Mouse (Mus musculus): Measurements from ENCODE around the gene Pram1. TPM values are rescaled to one million over a fixed set of nuclear protein-coding genes. Genes with fewer than 3 reads are reported as not detected.
"Not testable (repeated sequence)": the region's sequence is repeated elsewhere in the genome, so short reads cannot be mapped to it uniquely, and the experiment has no call there.

The Pram1 gene
- polyA plus RNA-seq (2011; ENCODE audit: insufficient read depth, insufficient read length, low replicate concordance, missing spikeins) = 47.2 and 93.2 TPM in 2 replicates

GRCm38 (mm10) chr17:33637516-33638276, at the start of gene Pram1:
TSS of gene Pram1 (plus strand) at chr17:33638056.
- Histone ChIP-seq H3K4me1 (ENCODE audit: control insufficient read depth, insufficient read depth, low read length) (no peaks in the 10 kb centered on the region; the same call in 1 of the 2 replicates), H3K27ac (ENCODE audit: control insufficient read depth, insufficient read depth, low read depth, low read length, poor library complexity) (peak within 1 kb of the TSS; percentile 88), H3K4me3 (replicated peaks; ENCODE audit: control insufficient read depth, low read depth, low read length) (peak within 1 kb of the TSS; percentile 88)
- 16% methylated on average over 4 of the region's 4 CpGs for WGBS
- no peak for TF ChIP-seq CTCF (IDR thresholded peaks at IDR 0.05; ENCODE audit: control insufficient read depth, insufficient read depth, low read length)
- TF ChIP-seq POLR2A (IDR thresholded peaks at IDR 0.05; ENCODE audit: borderline replicate concordance, control insufficient read depth, low read depth, low read length) = 0 out of 2 replicates have a peak, but pooled peaks have one; percentile 24

GRCm38 (mm10) chr17:33597271-33597670, 40.6 kb upstream of the Pram1 start:
- no peak for TF ChIP-seq POLR2A (IDR thresholded peaks at IDR 0.05; ENCODE audit: borderline replicate concordance, control insufficient read depth, low read depth, low read length)
- TF ChIP-seq CTCF (IDR thresholded peaks at IDR 0.05; ENCODE audit: control insufficient read depth, insufficient read depth, low read length) = 0 out of 2 replicates have a peak, but pooled peaks have one; percentile 2
- Histone ChIP-seq H3K27ac (ENCODE audit: control insufficient read depth, insufficient read depth, low read depth, low read length, poor library complexity) (no peak overlapping the region), H3K4me1 (ENCODE audit: control insufficient read depth, insufficient read depth, low read length) (no peaks in the 10 kb centered on the region), H3K4me3 (replicated peaks; ENCODE audit: control insufficient read depth, low read depth, low read length) (no peak overlapping the region)

GRCm38 (mm10) chr17:33598506-33598905, 39.4 kb upstream of the Pram1 start:
- Histone ChIP-seq H3K27ac (ENCODE audit: control insufficient read depth, insufficient read depth, low read depth, low read length, poor library complexity) (no peak overlapping the region), H3K4me3 (replicated peaks; ENCODE audit: control insufficient read depth, low read depth, low read length) (no peak overlapping the region), H3K4me1 (ENCODE audit: control insufficient read depth, insufficient read depth, low read length) (no peaks in the 10 kb centered on the region)
- WGBS = 84% methylated on average over 5 of the region's 5 CpGs
- TF ChIP-seq CTCF (IDR thresholded peaks at IDR 0.05; ENCODE audit: control insufficient read depth, insufficient read depth, low read length) (no peak), POLR2A (IDR thresholded peaks at IDR 0.05; ENCODE audit: borderline replicate concordance, control insufficient read depth, low read depth, low read length) (no peak)

GRCm38 (mm10) chr17:33599836-33600475, 37.9 kb upstream of the Pram1 start:
- no peak overlapping the region for H3K4me3 ChIP-seq (replicated peaks; ENCODE audit: control insufficient read depth, low read depth, low read length)
- no peak overlapping the region for H3K27ac ChIP-seq (ENCODE audit: control insufficient read depth, insufficient read depth, low read depth, low read length, poor library complexity)
- no peaks in the 10 kb centered on the region for H3K4me1 ChIP-seq (ENCODE audit: control insufficient read depth, insufficient read depth, low read length)
- TF ChIP-seq POLR2A (IDR thresholded peaks at IDR 0.05; ENCODE audit: borderline replicate concordance, control insufficient read depth, low read depth, low read length) (no peak), CTCF (IDR thresholded peaks at IDR 0.05; ENCODE audit: control insufficient read depth, insufficient read depth, low read length) (no peak)
- WGBS = 84% methylated on average over 8 of the region's 8 CpGs

GRCm38 (mm10) chr17:33600831-33601230, 37.0 kb upstream of the Pram1 start:
- H3K4me1 ChIP-seq (ENCODE audit: control insufficient read depth, insufficient read depth, low read length) = no peaks in the 10 kb centered on the region
- no peak overlapping the region for H3K27ac ChIP-seq (ENCODE audit: control insufficient read depth, insufficient read depth, low read depth, low read length, poor library complexity)
- WGBS = 77% methylated on average over 3 of the region's 3 CpGs
- no peak overlapping the region for H3K4me3 ChIP-seq (replicated peaks; ENCODE audit: control insufficient read depth, low read depth, low read length)
- no peak for TF ChIP-seq POLR2A (IDR thresholded peaks at IDR 0.05; ENCODE audit: borderline replicate concordance, control insufficient read depth, low read depth, low read length)
- TF ChIP-seq CTCF (IDR thresholded peaks at IDR 0.05; ENCODE audit: control insufficient read depth, insufficient read depth, low read length) = no peak

- TF ChIP-seq CTCF (IDR thresholded peaks at IDR 0.05; ENCODE audit: control insufficient read depth, insufficient read depth, low read length) (no peak), POLR2A (IDR thresholded peaks at IDR 0.05; ENCODE audit: borderline replicate concordance, control insufficient read depth, low read depth, low read length) (no peak)
- H3K4me3 ChIP-seq (replicated peaks; ENCODE audit: control insufficient read depth, low read depth, low read length) = no peak overlapping the region
- H3K27ac ChIP-seq (ENCODE audit: control insufficient read depth, insufficient read depth, low read depth, low read length, poor library complexity) = no peak overlapping the region
- H3K4me1 ChIP-seq (ENCODE audit: control insufficient read depth, insufficient read depth, low read length) = no peaks in the 10 kb centered on the region
- WGBS = 84% methylated on average over 12 of the region's 12 CpGs
These were observed 35.9 kb upstream of the Pram1 start for GRCm38 (mm10) chr17:33601947-33602346.

- no peak for TF ChIP-seq POLR2A (IDR thresholded peaks at IDR 0.05; ENCODE audit: borderline replicate concordance, control insufficient read depth, low read depth, low read length)
- Histone ChIP-seq H3K4me3 (replicated peaks; ENCODE audit: control insufficient read depth, low read depth, low read length) (no peak overlapping the region), H3K27ac (ENCODE audit: control insufficient read depth, insufficient read depth, low read depth, low read length, poor library complexity) (no peak overlapping the region), H3K4me1 (ENCODE audit: control insufficient read depth, insufficient read depth, low read length) (no peaks in the 10 kb centered on the region; the same call in 1 of the 2 replicates)
- 62% methylated on average over 2 of the region's 2 CpGs for WGBS
These were observed 30.6 kb upstream of the Pram1 start for GRCm38 (mm10) chr17:33607273-33607672.

- no peaks in the 10 kb centered on the region; the same call in 1 of the 2 replicates for H3K4me1 ChIP-seq (ENCODE audit: control insufficient read depth, insufficient read depth, low read length)
- H3K27ac ChIP-seq (ENCODE audit: control insufficient read depth, insufficient read depth, low read depth, low read length, poor library complexity) = no peak overlapping the region
- 43% methylated on average over 7 of the region's 7 CpGs for WGBS
- no peak overlapping the region for H3K4me3 ChIP-seq (replicated peaks; ENCODE audit: control insufficient read depth, low read depth, low read length)
- TF ChIP-seq CTCF (IDR thresholded peaks at IDR 0.05; ENCODE audit: control insufficient read depth, insufficient read depth, low read length) (no peak), POLR2A (IDR thresholded peaks at IDR 0.05; ENCODE audit: borderline replicate concordance, control insufficient read depth, low read depth, low read length) (no peak)
These were observed 27.3 kb upstream of the Pram1 start for GRCm38 (mm10) chr17:33610548-33610947.

- H3K4me1 ChIP-seq (ENCODE audit: control insufficient read depth, insufficient read depth, low read length); H3K4me3 ChIP-seq (replicated peaks; ENCODE audit: control insufficient read depth, low read depth, low read length); H3K27ac ChIP-seq (ENCODE audit: control insufficient read depth, insufficient read depth, low read depth, low read length, poor library complexity): not testable (repeated sequence)
- WGBS = 85% methylated on average over 5 of the region's 5 CpGs
These were observed 24.1 kb upstream of the Pram1 start for GRCm38 (mm10) chr17:33613726-33614125.

Data from bone marrow, adult 2 months (tissue).